Mouse (Mus musculus) myocyte (in vitro differentiated cells): ENCODE measurements around the gene Tff2. TPM values are rescaled to one million over a fixed set of nuclear protein-coding genes. Genes with fewer than 3 reads are reported as not detected.

Experiments used
- H3K27me3 ChIP-seq: one replicate; pipeline ENCODE4 v1.6.1; 2011; ENCODE audit not compliant: control insufficient read depth, insufficient read depth, insufficient read length
- H3K36me3 ChIP-seq: one replicate; pipeline ENCODE4 v1.6.1; 2011; ENCODE audit not compliant: control insufficient read depth, insufficient read depth
- H3K4me2 ChIP-seq: one replicate; pipeline ENCODE4 v1.6.1; 2011; ENCODE audit warnings: low read depth, control low read depth
- H3K4me3 ChIP-seq: one replicate; pipeline ENCODE4 v1.5.1; 2011; ENCODE audit warnings: mild to moderate bottlenecking, control low read depth, moderate library complexity
- H3K79me2 ChIP-seq: one replicate; pipeline ENCODE4 v1.6.1; 2011; ENCODE audit not compliant: control insufficient read depth, insufficient read depth
- H3ac ChIP-seq: one replicate; pipeline ENCODE4 v1.6.1; 2011; ENCODE audit not compliant: control insufficient read depth, insufficient read length
- CEBPB ChIP-seq: IDR thresholded peaks from 2 replicates; pipeline ENCODE4 v1.6.1; 2011; ENCODE audit warnings: mild to moderate bottlenecking, moderate library complexity; ENCODE audit not compliant: poor library complexity, insufficient read depth, severe bottlenecking
- E2F4 ChIP-seq: IDR thresholded peaks from one replicate; pipeline ENCODE4 v1.6.1; 2011; ENCODE audit warnings: mild to moderate bottlenecking, control low read depth, moderate library complexity; ENCODE audit not compliant: insufficient read depth
- MAX ChIP-seq: IDR thresholded peaks from one replicate; pipeline ENCODE4 v1.6.1; 2011; ENCODE audit warnings: low read depth, mild to moderate bottlenecking, control low read depth
- MYOD1 ChIP-seq, 3 experiments: IDR thresholded peaks; one replicate each; pipeline ENCODE4 v1.6.1; 2011; ENCODE audit warnings: control low read depth in 2 of 3, low read depth in 2 of 3, mild to moderate bottlenecking in 2 of 3, moderate library complexity in 1 of 3; ENCODE audit not compliant: insufficient read length in 2 of 3, control insufficient read depth in 1 of 3
- MYOG ChIP-seq, 3 experiments: IDR thresholded peaks; one replicate each; pipeline ENCODE4 v1.6.1; 2011; ENCODE audit warnings: control low read depth in 2 of 3, low read depth in 2 of 3, mild to moderate bottlenecking in 2 of 3; ENCODE audit not compliant: insufficient read length in 2 of 3, control insufficient read depth in 1 of 3, insufficient read depth in 1 of 3
- POLR2A ChIP-seq: IDR thresholded peaks from one replicate; pipeline ENCODE4 v1.6.1; 2011; ENCODE audit warnings: low read depth, mild to moderate bottlenecking, control low read depth, moderate library complexity; ENCODE audit not compliant: insufficient read length
- POLR2AphosphoS2 ChIP-seq: IDR thresholded peaks from one replicate; pipeline ENCODE4 v1.6.1; 2011; ENCODE audit warnings: low read depth, control low read depth; ENCODE audit not compliant: insufficient read length
- REST ChIP-seq: IDR thresholded peaks from one replicate; pipeline ENCODE4 v1.6.1; 2011; ENCODE audit warnings: mild to moderate bottlenecking, control low read depth, moderate library complexity; ENCODE audit not compliant: insufficient read depth, insufficient read length
- SRF ChIP-seq: IDR thresholded peaks from one replicate; pipeline ENCODE4 v1.6.1; 2011; ENCODE audit warnings: low read depth; ENCODE audit not compliant: control insufficient read depth, insufficient read length
- TCF12 ChIP-seq: IDR thresholded peaks from one replicate; pipeline ENCODE4 v1.6.1; 2011; ENCODE audit warnings: mild to moderate bottlenecking, control low read depth; ENCODE audit not compliant: poor library complexity, insufficient read depth, severe bottlenecking
- TCF3 ChIP-seq: IDR thresholded peaks from one replicate; pipeline ENCODE4 v1.6.1; 2011; ENCODE audit warnings: low read depth, control low read depth; ENCODE audit not compliant: insufficient read length
- USF1 ChIP-seq: IDR thresholded peaks from one replicate; pipeline ENCODE4 v1.6.1; 2011; ENCODE audit warnings: low read depth, mild to moderate bottlenecking, control low read depth, moderate library complexity
- polyA plus RNA-seq: library from polyadenylated mRNA; unstranded; fragments of >200 nt; fragmentation: generic; extraction: Trizol; gene quantifications from one replicate; pipeline ENCODE4 v1.2.1, GENCODE M21; 2012; ENCODE audit warnings: missing spikeins

Gene Tff2
- polyA plus RNA-seq, 1 experiment, result not detected

DNA sequence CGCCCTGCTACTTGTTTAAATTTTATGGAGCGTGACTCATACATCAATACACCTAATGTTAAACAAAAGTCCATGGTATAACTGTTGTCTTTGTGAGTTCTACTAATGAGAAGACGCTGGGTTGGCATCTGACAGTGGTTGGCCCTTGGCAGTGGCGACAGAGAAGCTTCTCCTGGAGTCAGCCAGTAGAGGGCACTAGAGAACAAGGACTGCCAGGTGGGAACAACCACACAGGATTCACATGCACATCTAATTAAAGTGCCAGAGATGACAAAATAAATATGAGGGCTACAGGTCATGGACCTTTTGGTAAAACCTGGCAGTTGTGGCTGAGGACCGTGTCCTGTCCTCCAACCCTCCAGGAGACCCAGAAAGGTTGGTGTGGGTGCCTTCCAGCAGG lies 5.7 kb downstream of the Tff2 start:
- Histone ChIP-seq H3K27me3 (no peaks in the 10 kb centered on the region), H3K36me3 (no peaks in the 10 kb centered on the region), H3K4me2 (no peak overlapping the region), H3ac (no peak overlapping the region), H3K4me3 (no peak overlapping the region), H3K79me2 (no peaks in the 10 kb centered on the region)
- TF ChIP-seq USF1 (no peak), TCF3 (no peak), POLR2A (no peak), MYOG (IDR thresholded peaks at IDR 0.05; ENCODE audit: control insufficient read depth in 1 of 3, insufficient read depth in 1 of 3, insufficient read length in 2 of 3, low read depth in 2 of 3) (no peak), MAX (no peak), CEBPB (no peak), MYOD1 (IDR thresholded peaks at IDR 0.05; ENCODE audit: control insufficient read depth in 1 of 3, insufficient read length in 2 of 3, low read depth in 2 of 3) (no peak)

DNA sequence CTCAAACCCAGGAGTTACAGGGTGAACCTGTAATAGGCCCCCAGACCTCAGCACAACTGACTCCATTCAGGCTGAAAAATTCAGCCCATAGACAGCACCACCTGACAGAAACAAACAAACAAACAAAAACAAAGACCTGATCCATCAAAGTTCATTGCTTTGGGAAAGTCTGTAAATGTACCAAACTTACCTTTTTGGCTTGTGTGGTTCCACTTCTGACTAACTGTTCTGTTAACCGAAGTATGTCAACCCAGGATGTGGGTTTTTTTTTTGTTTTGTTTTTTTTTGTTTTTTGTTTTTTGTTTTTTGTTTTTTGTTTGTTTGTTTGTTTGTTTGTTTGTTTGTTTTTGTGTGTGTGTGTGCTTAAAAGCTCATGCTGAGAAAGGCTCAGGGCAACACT lies 7.3 kb downstream of the Tff2 start:
- Histone ChIP-seq H3K79me2 (no peaks in the 10 kb centered on the region), H3K4me3 (no peak overlapping the region), H3ac (no peak overlapping the region), H3K36me3 (no peaks in the 10 kb centered on the region), H3K4me2 (no peak overlapping the region), H3K27me3 (no peaks in the 10 kb centered on the region)
- no peak for TF ChIP-seq SRF
- TF ChIP-seq MYOD1 (IDR thresholded peaks at IDR 0.05; ENCODE audit: control insufficient read depth in 1 of 3, insufficient read length in 2 of 3, low read depth in 2 of 3), result no peak
- no peak for TF ChIP-seq E2F4
- no peak for TF ChIP-seq CEBPB
- TF ChIP-seq POLR2A, result no peak
- no peak for TF ChIP-seq TCF3

DNA sequence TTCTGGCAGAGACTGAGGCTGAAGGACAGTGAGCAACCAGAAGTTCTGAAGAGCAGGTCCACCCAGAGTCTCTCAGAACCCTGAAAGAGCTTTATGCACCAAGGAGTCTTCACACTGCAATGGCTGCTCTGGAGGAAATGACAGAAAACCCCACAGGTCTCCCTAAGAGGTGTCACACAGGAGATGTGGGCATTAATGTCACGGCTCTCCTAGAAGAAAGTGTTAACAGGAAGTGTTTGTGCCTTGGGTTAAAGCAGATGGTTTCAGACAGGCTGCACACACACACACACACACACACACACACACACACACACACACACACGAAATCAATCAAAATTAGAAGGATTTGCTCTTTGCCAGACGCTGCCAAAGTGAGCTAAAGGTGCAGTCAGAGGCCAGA lies 7.8 kb downstream of the Tff2 start:
- Histone ChIP-seq H3K4me2 (no peak overlapping the region), H3K79me2 (no peaks in the 10 kb centered on the region), H3K27me3 (no peaks in the 10 kb centered on the region), H3K4me3 (no peak overlapping the region), H3K36me3 (no peaks in the 10 kb centered on the region), H3ac (no peak overlapping the region)
- no peak for TF ChIP-seq TCF12
- no peak for TF ChIP-seq MYOG (IDR thresholded peaks at IDR 0.05; ENCODE audit: control insufficient read depth in 1 of 3, insufficient read depth in 1 of 3, insufficient read length in 2 of 3, low read depth in 2 of 3)
- no peak for TF ChIP-seq MAX
- no peak for TF ChIP-seq MYOD1 (IDR thresholded peaks at IDR 0.05; ENCODE audit: control insufficient read depth in 1 of 3, insufficient read length in 2 of 3, low read depth in 2 of 3)
- TF ChIP-seq CEBPB, result no peak
- TF ChIP-seq SRF, result no peak
- no peak for TF ChIP-seq REST
- TF ChIP-seq POLR2AphosphoS2, result no peak
- TF ChIP-seq POLR2A, result no peak
- TF ChIP-seq USF1, result no peak
- no peak for TF ChIP-seq E2F4
- TF ChIP-seq TCF3, result no peak

DNA sequence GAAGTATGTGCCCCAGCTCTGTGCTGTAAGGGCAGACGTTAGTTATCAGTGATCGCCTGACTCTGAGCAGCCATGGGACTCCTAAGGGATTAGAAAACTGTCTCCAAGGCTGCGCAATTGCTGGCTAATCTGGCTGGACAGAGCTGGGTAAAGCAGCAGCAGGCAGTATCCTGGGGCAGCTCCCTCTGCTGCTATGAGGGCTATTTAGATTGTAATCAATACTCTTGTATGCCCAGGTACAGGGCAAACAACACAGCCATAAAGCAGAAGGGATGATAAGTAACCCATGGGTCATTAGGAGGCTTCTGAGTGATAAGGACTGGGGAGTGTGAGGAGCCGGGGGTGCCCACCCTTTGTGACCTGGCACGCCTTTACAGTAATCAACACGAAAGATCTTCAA lies 9.2 kb downstream of the Tff2 start:
- H3K79me2 ChIP-seq, result no peaks in the 10 kb centered on the region
- no peaks in the 10 kb centered on the region for H3K36me3 ChIP-seq
- no peak overlapping the region for H3K4me2 ChIP-seq
- no peak overlapping the region for H3ac ChIP-seq
- H3K4me3 ChIP-seq, result no peak overlapping the region
- no peak for TF ChIP-seq TCF3
- no peak for TF ChIP-seq POLR2AphosphoS2
- no peak for TF ChIP-seq TCF12
- no peak for TF ChIP-seq POLR2A
- TF ChIP-seq CEBPB, result no peak
- TF ChIP-seq SRF, result no peak
- TF ChIP-seq MAX, result no peak
- no peak for TF ChIP-seq E2F4
- no peak for TF ChIP-seq REST
- no peak for TF ChIP-seq USF1
- no peak for TF ChIP-seq MYOG (IDR thresholded peaks at IDR 0.05; ENCODE audit: control insufficient read depth in 1 of 3, insufficient read depth in 1 of 3, insufficient read length in 2 of 3, low read depth in 2 of 3)
- H3K27me3 ChIP-seq, result no peaks in the 10 kb centered on the region

DNA sequence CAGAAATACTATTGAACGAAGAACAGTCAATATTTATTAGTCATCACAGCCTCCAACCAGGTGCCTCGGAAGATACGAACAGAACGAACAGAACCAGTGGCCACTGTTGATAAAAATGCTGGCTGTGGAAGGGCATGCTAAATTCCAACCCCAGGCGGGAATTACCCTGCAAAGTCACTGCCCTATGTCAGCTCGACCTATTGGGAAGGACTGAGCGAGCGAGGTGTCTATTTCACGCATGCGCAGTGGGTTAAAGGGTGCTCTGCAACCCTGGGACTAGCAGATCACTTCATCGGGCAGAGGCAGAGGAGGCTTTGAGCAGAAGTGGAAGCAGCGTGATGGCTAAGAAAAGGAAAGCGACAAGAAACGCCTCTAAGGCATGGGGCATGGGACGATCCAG lies 10.3 kb downstream of the Tff2 start:
- Histone ChIP-seq H3K79me2 (no peaks in the 10 kb centered on the region), H3K36me3 (no peaks in the 10 kb centered on the region), H3K4me3 (no peak overlapping the region), H3K27me3 (no peaks in the 10 kb centered on the region), H3K4me2 (no peak overlapping the region), H3ac (no peak overlapping the region)
- TF ChIP-seq TCF3 (no peak), CEBPB (no peak), MAX (no peak), SRF (no peak)
